Mouse (Mus musculus) spleen, adult 2 months (tissue): Measurements from ENCODE around the gene Tbx20.

ENCODE experiments used
- CTCF ChIP-seq: fragments of 200-500 bp; IDR thresholded peaks from 2 replicates; pipeline ENCODE4 v1.5.1; 2011; ENCODE audit warnings: mild to moderate bottlenecking, inconsistent platforms; ENCODE audit not compliant: insufficient read depth, insufficient read length, insufficient replicate concordance; ENCODE audit errors: extremely low read depth
- POLR2A ChIP-seq: fragments of 200-500 bp; IDR thresholded peaks from 2 replicates; pipeline ENCODE4 v1.6.1; 2011; ENCODE audit warnings: low read depth, low read length, inconsistent platforms

DNA sequence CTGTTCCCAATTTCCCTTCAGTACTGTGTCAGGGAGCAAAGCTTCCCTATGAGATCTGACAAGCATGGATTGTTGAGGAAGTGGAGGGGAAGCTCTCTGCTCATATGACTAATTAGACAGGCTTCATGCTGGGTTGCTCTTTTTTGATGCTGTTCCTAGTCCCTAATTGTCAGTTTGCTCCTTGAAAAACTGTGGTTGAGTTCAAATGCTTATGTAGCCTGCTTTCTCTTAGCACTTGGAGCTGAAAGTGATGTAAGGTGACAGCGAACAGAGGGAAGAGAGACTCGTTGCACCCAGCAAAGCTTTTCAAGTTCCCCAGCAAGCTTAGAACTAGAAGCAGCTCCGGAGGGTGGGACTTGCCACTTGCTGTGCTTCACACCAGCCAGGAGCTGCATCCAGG lies 15.3 kb upstream of the Tbx20 start:
- TF ChIP-seq POLR2A (no peak), CTCF (no peak)
